Mouse (Mus musculus): Measurements from ENCODE around the gene Vac14.

Vac14 gene

DNA sequence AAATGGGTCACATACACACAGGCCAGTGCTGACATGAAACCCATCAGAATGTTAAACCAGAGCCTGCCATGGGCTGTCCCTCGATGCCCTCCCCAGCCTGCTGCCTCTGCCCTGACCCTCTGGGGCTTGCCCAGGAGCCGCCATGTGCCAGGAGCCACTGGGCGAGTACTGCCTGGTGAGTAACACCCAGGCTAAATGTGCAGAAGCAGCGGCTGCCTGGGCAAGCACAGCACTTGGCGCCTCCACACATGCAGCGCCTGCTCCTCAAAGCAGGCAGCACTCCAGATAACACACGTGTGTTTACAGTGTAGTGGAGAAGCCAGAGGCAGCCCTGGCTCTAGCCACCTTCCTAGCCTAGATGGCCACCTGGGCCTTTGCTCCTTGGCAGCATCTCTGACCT is 94.7 kb downstream of the Vac14 start:
- ATAC-seq (ENCODE audit: insufficient number of reproducible peaks, low FRiP score, low TSS enrichment): no peak

DNA sequence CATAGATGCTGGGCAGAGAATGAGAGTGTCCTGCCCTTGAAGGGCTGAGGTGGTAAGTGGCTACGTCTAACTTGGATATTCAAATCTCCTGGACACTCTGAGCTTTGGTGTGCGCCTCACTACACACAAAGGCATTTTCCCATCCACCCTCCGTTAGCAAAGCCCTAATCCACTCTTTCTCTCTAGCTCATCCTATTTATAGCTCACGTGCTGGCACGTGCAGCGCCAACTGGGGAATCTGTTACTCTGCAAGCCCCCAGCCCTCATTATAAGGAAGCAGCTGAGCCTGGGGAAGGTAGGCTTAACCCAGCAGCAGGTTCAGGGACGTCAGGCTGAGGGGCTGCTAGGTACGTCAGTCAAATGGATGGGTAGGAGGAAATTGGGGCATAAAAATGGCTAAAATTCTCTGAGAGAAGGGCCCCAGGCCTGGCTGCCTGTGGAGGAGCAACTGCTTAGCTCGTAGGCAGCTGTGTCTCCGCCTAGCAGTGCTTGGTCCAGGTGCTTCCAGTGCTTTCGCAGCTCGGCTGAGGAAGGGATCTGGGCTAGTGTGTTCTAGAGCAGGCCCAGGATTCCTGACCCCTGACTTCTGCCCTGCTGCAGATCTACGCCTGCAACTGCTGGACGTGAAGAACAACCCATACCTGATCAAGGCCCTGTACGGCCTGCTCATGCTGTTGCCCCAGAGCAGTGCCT is 96.6 kb downstream of the Vac14 start:
- no peak for ATAC-seq (ENCODE audit: insufficient number of reproducible peaks, low FRiP score, low TSS enrichment)

DNA sequence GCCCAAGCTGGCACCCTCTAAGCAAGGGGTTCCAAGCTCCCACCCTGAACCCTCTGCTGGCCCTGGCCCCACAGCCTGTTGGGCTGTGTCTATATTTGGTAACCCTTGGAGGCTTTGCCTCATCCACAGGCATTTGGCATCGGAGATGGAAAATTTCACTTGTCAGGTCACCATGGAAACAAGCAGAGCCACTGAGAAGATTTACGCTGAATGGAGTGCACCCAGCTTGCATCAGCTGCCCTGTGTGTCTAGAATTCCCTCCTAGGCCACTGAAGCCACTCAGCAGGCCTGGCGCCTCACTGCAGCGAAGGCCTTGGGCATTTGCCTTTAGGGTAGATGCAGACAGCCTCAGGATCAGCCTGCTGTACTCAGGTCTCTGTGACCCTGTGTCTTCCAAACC is 97.7 kb downstream of the Vac14 start:
- peak; percentile 50 for ATAC-seq (ENCODE audit: insufficient number of reproducible peaks, low FRiP score, low TSS enrichment)

DNA sequence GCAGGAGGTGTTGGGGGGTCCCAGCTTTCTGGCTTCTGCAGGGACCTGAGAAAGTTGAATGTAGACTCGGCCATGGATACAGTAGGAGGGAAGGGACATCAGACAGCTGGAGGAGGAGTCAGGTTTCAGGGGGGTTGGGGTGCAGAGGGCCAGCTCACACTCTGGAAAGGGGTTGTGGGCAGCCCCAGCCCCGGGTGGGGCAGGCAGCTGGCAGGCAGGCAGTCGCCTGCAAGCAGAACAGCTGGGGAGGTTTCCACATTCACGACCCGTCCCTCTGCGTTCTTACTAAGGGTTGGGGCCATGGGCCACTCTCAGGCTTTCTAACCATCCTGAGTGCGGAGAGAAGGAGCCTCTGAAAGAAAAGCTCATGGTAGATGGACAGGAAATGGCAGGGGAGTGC is 98.7 kb downstream of the Vac14 start:
- ATAC-seq (ENCODE audit: insufficient number of reproducible peaks, low FRiP score, low TSS enrichment): no peak

DNA sequence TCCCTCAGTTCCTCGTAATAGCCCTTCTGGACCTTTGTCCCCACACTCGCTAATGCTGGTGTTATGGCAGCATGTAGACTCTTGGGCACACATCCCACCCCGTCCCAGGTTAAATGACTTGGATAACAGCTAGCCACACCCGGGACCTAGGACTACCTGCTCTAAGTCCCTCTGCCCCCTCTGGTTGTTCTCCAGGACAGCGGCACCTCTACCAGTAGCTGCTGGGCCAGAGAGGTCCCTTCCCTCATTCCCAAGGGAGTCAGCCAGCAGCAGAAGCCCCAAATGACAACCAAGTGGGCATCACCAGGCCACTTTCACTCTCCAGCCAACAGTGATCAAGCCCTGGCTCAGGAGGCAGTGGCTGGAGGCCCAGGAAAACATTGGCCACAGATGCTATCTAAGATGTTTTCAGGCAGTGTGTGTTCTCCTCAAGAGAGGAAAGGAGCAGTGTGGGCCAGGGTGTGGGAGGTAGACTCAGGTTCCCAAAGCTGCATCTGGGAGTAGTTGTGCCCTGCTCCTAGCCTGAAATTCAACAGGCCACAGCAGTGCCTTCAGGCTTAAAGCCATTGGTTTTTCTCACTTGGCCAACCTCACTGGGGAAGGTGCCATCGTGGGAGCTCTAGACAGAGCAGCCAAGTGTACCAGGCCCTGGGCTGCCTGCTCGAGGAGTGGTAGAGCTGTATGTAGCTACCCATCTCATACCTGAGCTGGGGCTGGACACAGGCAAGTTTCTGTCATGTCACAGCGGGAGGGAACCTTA is 100.0 kb downstream of the Vac14 start:
- no peak for ATAC-seq (ENCODE audit: insufficient number of reproducible peaks, low FRiP score, low TSS enrichment)

DNA sequence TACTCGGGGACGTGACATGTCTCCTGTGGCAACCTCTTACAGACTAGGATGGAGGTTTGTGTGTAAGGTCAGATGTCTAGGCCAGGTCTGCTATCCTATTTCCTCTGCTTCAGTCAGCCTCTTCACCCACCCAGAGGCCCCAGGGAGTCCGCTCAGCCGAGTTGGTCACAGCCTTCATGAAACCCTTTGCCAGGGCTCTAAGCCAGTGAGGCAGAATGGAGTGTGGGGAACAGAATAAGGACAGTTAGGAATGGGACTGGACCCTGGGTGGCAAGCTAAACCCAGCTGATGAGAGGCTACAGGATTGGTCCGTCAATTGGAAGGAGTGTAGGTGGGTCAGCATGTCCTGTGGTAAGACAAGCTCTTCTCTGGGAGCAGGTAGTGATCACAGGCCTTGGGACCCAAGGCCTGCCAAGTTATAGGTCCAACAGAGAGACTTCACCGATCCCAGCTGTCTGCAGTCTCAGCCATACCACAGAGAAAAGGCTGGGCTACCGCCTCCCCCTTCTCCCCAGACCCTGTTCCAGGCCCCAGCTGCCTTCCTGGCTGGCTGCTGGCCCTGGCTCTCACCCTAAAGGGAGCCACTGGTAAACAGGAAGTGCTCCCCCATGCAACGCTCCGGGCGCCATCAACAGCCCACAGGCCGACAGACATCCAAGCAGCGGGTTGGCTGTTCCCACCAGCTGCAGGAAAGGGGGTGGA is 100.7 kb downstream of the Vac14 start:
- no peak for ATAC-seq (ENCODE audit: insufficient number of reproducible peaks, low FRiP score, low TSS enrichment)

DNA sequence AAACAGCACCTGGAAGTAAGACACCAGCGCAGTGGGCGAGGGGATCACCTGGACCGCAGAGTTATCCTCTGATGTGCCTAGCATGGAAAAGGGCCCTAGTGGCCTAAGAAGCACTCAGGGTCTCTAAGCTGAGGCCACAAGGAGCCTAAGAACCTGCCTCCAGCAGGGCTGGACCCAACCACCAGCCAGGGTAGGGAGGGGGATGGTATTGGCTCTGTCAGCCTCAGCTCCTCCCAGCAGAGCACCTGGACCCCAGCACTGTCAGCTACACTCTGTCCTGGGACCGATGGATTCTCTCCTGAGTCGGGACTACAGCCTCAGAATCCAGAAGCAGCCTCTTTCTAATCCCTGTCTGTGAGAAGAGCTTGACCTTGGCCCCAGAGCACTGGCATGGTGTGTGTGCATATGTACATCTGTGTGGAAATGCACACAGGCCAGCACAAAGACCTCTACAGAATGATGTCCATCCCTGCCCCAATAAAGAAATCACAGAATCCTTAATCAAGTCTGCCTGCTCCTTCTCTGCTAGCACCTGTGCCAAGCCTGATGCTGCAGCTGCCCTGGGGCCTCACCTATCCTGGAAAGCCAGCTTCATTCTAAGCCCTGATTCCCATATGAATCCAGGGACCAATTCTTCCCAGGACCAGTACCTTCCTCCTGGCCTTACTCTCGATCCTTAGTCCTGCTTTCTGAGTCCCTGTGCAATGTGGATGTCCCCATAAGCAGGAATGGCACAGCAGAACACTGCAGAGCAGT is 101.7 kb downstream of the Vac14 start:
- ATAC-seq (ENCODE audit: insufficient number of reproducible peaks, low FRiP score, low TSS enrichment): no peak

DNA sequence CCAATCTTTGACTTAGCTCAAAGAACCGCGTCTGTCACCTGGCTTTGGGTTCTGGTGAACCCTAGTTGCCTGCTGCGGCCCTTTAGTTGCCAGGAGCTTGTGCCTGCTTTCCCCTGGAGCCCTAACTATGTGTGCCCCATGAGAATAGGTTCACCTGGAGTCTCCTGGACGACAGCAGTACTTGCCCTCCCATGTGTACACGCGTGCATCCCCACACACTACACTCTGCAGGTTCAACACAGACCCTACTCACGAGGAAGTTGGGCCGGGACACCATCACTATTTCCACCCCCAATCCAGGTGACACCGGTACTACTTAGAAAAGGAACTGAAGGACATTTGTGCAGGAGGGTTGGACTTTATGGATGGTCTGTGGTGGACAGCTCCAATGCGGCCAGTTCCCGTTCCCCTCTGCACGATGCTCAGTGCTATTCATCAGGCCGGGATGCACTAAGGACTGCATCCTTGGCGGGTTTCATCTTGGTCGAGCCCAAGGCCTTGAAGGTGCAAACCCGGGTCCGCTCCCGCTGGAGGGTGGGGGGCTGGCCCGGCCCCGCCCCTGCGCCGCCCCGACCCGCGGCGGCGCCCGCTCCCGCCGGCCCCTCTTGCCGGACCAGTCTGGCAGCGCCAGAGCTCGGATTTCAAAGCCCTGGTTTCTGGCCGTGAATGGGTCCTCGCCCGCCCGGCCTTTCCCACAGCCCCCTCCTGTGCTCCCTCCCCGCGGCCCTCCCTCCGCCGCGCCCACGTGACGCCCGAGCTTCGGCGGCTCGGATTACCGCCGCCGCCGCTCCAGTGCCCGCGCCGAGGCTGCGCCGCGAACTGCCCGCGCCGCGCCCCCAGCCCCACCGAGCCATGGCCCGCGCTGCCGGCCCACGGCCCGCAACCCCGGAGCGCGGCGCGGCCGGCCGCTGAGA is 102.6 kb downstream of the Vac14 start, which contains the start of gene Mtss1l:
Gene Mtss1l, plus strand, starts transcription at position 792 of the 914 bp plus-strand sequence.
- ATAC-seq (ENCODE audit: insufficient number of reproducible peaks, low FRiP score, low TSS enrichment): peak; percentile 11; the same call in 1 of the 2 replicates

DNA sequence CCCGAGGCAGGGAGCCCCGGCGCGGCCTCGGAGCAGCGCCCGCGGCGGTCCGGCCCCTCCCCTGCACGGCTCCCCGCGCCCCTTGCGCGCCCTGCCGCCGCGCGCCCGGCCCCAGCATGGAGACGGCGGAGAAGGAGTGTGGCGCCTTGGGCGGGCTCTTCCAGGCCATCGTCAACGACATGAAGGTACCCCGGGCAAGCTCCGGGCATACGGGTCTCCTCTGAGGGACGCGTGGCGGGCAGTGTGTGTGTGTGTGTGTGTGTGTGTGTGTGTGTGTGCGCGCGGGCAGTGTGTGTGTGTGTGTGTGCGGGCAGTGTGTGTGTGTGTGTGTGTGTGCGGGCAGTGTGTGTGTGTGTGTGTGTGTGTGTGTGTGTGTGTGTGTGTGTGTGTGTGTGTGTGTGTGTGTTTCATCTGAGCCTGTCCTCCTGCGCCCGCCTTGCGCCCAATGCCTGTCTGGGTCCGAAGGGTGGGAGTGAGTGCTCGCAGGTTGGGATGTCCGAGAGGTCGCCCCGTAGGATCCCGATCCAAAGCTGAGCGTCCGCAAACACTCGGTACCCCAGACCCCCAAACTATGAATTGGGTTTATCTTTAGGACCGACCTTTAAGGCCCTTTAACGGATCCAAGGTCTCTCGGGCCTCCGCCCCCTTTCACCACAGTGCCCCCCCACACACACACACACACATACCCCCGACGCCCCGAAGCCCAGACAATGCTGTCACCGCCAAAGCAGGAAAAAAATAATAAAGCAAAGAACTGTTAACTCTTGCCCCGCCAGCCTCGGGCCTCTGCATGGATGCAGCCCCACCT is 103.4 kb downstream of the Vac14 start:
- ATAC-seq (ENCODE audit: insufficient number of reproducible peaks, low FRiP score, low TSS enrichment): no peak

DNA sequence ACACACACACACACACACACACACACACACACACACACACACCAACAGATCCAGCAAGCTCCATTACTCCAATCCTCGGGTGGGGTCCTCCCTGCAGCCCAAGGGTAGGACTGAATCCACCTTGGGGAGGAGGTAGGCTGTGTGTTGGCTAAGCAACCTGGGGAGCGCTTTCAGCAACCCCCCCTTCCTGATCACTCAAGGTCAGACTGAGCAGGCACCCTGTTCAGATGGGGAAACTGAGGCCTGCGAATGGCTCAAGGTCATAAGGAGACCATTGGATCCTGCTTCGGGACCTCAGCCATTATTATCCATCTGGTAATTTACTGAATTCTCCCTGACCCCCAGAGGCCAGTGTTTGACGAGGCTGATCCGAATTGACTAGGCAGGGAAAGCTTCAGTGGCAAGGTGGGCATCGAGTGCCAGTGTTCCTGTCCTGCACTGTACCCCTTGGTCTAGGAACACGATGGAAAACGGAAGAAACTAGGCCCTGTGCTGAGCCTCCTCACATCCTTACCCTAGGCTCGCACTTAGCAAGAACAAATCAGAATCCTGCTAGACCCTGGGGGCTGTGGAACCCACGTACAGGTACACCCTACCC is 104.1 kb downstream of the Vac14 start:
- no peak for ATAC-seq (ENCODE audit: insufficient number of reproducible peaks, low FRiP score, low TSS enrichment)

DNA sequence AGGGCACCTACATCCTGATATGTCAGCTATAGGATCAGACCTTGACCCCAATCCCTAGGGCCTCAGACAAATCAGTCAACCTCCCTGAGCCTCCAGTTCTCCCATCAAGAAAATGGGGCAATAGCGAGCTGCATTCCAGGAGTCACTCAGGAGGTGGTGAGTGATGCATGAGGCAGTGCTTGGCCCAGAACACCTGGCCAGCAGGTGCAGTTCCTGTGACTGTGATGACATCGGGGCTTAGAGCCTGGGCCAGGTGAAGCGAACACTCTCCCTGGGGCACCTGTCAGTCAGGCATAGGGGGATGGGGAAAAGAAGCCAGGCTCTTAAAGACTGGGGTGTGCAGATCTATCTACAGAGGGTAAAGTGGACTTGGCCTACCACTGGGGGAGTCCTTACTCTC is 106.1 kb downstream of the Vac14 start:
- no peak for ATAC-seq (ENCODE audit: insufficient number of reproducible peaks, low FRiP score, low TSS enrichment)

DNA sequence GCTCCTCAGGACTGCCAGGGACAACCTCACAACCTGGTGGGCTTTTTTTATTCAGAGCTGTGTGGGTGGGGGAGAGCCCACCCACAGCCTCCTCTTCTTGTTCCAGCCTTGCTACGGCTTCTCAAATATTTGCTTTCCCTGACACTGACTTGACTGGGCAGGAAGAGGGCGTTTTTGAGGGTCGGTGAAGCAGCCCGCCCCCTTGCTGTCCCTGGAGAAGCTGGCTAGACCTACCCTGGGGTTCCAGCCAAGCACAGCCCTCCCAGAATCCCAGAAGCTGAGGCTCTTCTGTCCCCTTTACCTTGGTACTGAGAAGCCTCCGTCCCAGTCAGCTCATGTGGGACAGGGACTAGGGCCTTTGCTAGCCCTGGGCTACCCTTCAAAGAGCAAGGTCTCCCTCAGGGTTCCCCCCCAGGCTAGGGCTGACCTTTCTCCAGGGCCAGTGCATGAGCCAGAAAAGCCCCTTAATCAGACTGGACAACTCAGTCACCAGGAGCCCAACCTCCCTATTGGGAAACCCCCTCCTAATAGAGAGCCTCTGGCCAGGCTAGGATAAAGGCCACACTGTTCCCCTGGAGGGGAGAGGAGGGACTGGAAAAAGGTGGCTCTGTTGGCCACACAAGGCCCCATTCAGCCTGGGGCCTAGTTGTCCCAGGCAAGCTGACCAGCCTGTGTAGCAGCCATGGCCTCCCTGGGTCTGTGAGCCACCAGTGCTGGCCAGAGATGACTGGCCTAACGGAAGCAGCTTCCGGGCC is 106.9 kb downstream of the Vac14 start:
- ATAC-seq (ENCODE audit: insufficient number of reproducible peaks, low FRiP score, low TSS enrichment): no peak

DNA sequence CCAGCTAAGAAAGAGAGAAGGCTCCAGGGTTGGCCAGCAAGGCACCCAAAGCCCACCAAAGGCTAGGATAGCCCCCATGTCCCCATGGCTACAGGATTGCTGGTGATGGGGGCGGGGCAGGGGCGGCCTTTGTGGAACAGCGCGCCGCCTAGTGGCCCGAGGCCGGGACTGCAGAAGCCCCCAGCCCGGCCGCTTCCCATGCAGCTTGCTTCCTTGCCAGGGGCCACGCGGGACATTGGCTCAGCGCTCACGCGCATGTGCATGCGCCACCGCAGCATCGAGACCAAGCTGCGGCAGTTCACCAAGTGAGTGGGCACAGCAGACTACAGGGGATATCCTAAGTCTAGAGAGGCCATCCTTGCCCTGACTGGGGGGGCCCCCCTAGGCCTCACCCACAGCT is 108.5 kb downstream of the Vac14 start:
- no peak for ATAC-seq (ENCODE audit: insufficient number of reproducible peaks, low FRiP score, low TSS enrichment)

DNA sequence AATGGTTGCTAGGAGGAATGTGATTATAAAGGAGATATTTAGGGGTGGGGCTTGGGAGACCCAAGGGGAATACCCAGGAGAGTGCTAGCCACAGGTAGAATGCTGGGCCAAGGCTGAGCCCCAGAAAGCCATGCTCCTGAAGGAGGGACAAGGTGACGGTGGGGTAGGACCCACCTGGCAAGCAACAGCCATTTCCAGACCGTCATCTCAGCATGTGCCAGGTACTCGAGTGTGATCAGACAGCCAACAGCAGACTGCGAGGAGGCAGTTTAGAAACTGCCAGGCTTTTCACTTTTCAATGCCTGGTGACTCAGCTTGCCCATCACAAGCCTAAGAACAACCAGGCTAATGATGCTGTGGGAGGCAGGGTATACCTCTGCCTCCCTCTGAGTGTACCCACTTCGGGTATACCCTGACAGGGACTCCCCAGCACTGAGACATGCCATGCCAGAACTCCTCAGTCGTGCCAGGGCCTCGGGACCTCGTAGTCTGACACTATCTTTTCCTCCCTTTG is 113.0 kb downstream of the Vac14 start:
- ATAC-seq (ENCODE audit: insufficient number of reproducible peaks, low FRiP score, low TSS enrichment): no peak

DNA sequence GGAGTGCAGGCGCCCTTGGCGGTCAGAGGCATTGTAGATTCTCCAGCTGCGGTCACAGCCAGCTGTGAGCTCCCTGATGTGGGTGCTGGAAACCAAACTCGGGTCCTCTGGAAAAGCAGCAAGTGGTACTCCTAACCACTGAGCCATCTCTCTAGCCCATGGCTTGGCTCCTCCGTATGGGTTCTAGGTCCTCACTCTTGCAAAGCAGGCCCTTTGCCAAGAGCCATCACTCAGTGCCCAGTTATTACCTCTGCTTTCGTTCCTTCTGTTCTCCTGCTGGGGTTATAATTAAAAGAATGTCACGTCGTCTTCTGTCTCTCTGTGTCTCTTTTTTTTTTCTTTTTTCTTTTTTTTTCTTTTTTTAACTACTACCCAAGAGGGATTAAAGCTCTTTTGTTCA is 114.7 kb downstream of the Vac14 start:
- no peak for ATAC-seq (ENCODE audit: insufficient number of reproducible peaks, low FRiP score, low TSS enrichment)

DNA sequence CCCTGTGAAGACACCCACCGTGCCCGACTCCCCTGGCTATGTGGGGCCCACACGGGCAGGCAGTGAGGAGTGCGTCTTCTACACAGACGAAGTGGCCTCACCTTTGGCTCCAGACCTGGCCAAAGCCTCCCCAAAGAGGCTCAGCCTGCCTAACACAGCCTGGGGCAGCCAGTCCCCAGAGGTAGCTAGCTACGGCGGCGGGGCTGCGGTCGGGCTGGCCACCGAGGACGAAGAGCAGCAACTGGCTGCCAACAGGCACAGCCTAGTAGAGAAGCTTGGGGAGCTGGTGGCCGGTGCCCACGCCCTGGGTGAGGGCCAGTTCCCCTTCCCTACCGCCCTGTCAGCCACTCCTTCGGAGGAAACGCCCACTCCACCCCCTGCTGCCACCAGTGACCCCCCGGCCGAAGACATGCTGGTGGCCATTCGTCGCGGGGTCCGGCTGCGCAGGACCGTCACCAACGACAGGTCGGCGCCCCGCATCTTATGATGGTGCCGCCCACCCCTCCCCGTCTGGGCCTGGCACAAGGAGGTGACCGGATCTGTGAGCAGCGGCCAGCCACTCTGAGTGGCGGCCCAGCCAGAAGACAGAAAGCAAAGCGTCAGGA is 120.3 kb downstream of the Vac14 start:
- no peak for ATAC-seq (ENCODE audit: insufficient number of reproducible peaks, low FRiP score, low TSS enrichment)

DNA sequence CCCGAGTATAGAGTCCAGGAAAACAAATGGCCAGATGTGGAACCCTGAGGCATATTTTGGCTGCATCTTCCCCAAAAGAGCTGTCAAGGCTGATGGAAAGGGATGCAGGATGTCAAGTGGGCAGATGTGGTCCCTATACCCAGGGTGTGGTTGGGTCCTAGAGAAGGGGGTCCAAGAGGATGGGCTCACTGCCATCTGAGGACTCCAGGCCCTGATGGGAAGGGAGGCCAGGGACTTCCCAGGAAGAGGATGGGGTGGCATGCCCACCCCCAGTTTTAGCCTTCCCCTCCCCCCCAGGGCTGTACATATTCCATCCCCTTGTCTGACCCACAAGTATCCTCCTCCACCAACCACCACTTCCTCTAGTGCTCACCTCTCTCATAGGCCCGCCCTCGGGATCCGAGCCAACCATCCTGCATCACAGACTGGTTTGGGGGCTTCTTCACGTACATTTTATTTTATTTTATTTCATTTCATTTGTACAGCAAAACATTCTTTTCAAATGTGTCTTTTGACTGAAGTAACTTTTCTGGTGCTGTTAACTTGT is 122.3 kb downstream of the Vac14 start:
- no peak for ATAC-seq (ENCODE audit: insufficient number of reproducible peaks, low FRiP score, low TSS enrichment)

Data from cerebellum, adult (tissue).